Mouse (Mus musculus): ENCODE measurements around the gene Rab37.

DNA sequence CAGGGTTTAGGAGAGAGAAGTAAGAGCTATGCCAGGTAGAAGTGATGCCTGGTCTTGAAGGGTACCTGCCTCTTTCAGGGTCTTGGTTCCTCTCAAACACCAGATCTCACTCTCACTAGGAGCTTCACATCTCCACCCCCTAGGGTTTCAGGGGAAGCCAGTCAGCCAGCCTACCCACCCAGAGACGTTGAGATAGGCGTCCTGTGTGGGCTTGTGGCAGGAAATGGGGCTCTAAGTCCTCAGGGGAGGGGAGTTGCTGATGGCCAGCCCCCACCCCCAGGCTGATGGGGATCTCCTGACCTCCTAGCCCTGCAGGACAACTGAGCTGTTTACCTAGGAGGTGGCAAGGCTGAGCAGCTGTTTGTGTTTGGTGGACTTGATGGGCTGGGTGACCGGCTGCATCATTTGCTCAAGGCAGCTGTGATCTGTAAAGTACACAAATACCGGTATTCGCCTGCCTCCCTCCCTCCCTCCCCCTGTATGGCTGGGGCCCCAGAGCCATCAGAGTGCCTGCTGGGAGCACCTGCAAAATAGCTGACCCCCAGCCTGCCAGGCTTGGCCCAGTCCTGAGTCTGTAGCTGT is 63.9 kb downstream of the Rab37 start:
- TF ChIP-seq EP300 (IDR thresholded peaks at IDR 0.05; ENCODE audit: low read depth) (no peak), CTCF (IDR thresholded peaks at IDR 0.05; ENCODE audit: low read depth) (no peak)

Measured in liver, postnatal 0 days (tissue).